Mouse (Mus musculus) E14TG2a.4 (cell line): ENCODE data around the gene Pde4d.

Experiments used
- H3K27me3 ChIP-seq: 2 replicates; pipeline ENCODE4 v1.6.1; 2014; ENCODE audit warnings: low read length, control low read depth; ENCODE audit not compliant: insufficient read depth
- H3K36me3 ChIP-seq: 2 replicates; pipeline ENCODE4 v1.6.1; 2014; ENCODE audit warnings: low read length, control low read depth; ENCODE audit not compliant: insufficient read depth
- H3K4me1 ChIP-seq: replicated peaks from 2 replicates; pipeline ENCODE4 v1.6.1; 2014; ENCODE audit warnings: low read depth, low read length, control low read depth
- H3K4me3 ChIP-seq: replicated peaks from 2 replicates; pipeline ENCODE4 v1.5.1; 2014; ENCODE audit warnings: mild to moderate bottlenecking, low read length
- H3K9me3 ChIP-seq: 2 replicates; pipeline ENCODE4 v1.6.1; 2014; ENCODE audit warnings: low read length, control low read depth
- CTCF ChIP-seq: conservative IDR thresholded peaks from 2 replicates; pipeline ENCODE4 v1.5.1; 2014; ENCODE audit warnings: low read length
- NANOG ChIP-seq: IDR thresholded peaks from 2 replicates; pipeline ENCODE4 v1.6.1; 2014; ENCODE audit warnings: borderline replicate concordance, low read length, mixed read lengths
- POU5F1 ChIP-seq: IDR thresholded peaks from 2 replicates; pipeline ENCODE4 v1.6.1; 2014; ENCODE audit warnings: low read length, borderline replicate concordance

Gene Pde4d

DNA sequence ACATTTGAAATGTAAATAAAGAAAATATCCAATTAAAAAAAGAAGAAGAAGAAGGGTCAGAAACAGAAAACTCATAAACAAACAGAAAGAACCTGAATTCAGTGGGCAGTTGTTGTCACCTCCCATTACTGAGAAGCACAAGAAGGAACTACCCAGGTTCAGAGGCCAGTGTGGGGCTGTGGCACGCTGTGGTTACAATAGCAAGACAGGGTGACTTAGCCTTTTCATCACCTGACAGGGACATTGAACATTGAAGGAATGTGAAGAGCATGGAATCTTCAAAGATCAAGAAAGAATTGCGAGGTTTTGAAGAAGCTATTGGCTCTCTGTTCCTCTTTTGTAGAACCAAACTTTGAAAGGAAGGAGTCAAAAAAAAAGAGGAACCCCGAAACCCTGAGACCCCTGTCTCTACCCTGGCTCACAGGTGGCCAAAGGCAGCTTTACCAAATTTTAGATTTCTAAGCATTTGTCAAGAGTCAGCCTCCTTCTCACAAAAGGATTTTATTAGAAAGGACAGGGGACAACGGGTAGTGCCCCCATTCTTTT lies 987.6 kb downstream of the Pde4d start:
- Histone ChIP-seq H3K4me3 (no peak overlapping the region), H3K36me3 (no peaks in the 10 kb centered on the region), H3K27me3 (no peaks in the 10 kb centered on the region), H3K4me1 (peaks cover 15% of the 10 kb centered on the region), H3K9me3 (no peaks in the 10 kb centered on the region)
- TF ChIP-seq NANOG: no peak
- no peak for TF ChIP-seq CTCF
- no peak for TF ChIP-seq POU5F1

DNA sequence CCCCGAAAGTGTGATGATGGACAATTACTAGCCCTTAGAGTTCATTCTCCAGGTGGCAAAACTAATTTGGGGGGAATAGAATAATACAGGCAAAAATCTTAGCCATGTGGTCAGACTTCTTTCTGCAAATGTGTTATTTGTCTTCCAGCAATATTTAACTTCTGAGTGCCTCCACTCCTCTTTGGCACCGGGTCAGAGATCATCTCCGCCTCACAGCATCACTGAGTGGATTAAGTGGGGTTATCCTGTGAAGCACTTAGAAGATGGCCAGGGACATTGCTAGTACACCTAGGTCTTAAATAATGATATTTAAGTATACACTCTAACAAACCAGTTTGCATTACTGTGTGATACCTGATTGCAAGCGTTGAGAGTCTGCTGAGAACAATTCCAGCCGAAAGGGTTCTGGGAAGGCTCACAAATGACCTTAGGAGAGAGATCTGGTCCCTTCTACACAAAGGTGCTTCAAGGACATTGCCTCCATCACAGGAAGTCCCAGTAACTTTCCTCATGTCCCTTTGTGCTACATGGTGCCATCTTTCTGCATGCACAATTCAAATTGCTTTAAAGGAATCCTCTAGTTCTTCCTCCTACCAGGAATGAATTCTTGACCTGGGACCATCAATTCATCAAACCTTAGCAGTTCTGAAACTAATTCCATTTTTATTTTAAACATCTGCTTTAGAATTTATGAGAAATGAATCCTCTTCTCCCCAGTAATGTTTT lies 989.9 kb downstream of the Pde4d start:
- Histone ChIP-seq H3K4me3 (no peak overlapping the region), H3K4me1 (peaks cover 15% of the 10 kb centered on the region), H3K9me3 (no peaks in the 10 kb centered on the region), H3K27me3 (no peaks in the 10 kb centered on the region), H3K36me3 (no peaks in the 10 kb centered on the region)
- TF ChIP-seq NANOG (no peak), POU5F1 (no peak), CTCF (no peak)

DNA sequence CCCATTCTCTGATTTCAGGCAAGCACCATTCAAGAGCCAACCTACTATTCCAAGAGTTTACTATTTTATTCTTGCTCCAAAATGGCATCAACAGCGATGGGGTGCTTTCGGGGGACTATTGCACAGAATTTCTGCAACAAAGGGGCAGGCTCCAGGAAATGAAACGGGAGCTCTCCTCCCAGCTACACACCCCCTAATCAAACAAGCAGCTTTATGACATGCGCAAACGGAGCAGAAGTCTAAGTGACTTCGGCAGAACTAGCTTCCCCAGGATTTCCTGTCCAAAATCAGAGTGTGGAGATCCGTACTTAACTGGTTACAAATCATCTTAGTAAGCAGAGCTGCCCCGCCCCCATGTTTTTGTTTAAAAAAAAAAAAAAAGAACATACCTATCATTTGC lies 990.6 kb downstream of the Pde4d start:
- peak overlapping the region; percentile 67 for H3K4me3 ChIP-seq
- peaks cover 15% of the 10 kb centered on the region for H3K4me1 ChIP-seq
- H3K36me3 ChIP-seq: no peaks in the 10 kb centered on the region
- no peaks in the 10 kb centered on the region for H3K9me3 ChIP-seq
- TF ChIP-seq POU5F1: no peak
- no peaks in the 10 kb centered on the region for H3K27me3 ChIP-seq

DNA sequence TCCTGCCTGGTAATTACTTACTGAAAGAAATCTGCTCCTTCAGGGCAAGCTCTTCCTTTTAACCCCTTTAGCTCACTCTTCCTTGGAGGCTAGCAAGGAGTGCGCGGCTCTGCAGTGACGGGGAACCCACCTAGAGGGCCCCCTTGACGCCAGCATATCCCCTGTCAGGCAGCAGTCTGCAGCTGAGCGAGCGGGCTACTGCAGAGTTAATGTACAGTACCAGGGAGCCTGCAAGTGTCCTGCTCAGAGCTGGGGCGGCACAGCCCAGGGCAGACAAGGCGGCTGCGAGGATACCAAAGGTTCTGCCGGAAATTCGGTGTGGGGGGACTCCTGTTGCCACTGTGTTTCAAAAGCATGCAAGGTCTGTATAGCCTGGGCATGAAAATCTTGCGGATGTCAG lies 991.1 kb downstream of the Pde4d start:
- H3K4me3 ChIP-seq: peak overlapping the region; percentile 67
- H3K27me3 ChIP-seq: no peaks in the 10 kb centered on the region
- no peaks in the 10 kb centered on the region for H3K36me3 ChIP-seq
- TF ChIP-seq NANOG (no peak), CTCF (no peak), POU5F1 (no peak)
- no peaks in the 10 kb centered on the region for H3K9me3 ChIP-seq
- peaks cover 15% of the 10 kb centered on the region for H3K4me1 ChIP-seq

DNA sequence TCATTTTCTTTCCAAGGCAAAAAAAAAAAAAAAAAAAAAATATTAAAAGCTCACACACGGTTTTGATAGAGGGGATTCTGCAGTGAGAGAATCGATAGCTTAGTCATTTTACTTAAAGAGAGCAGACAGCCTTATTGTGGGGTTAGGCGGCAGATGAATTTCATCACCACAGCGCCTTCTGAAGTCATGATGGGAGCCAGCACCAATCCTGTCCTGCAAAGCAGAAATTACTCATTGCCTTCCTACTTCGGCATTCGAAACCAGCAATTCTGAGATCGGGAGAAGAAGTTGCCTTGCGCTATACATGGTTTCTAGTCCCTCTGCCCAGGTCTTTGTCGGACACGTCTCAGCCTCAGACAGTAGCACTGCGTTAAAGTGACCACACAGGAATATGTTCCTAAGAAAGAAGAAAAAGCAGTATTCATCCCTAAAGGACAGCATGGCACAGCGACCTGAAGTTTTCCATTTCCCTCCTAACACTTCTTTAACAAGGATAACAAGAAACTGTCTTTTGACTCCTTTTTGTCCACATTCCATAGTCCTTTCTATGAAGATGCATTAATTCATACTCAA lies 991.7 kb downstream of the Pde4d start:
- no peak for TF ChIP-seq NANOG
- no peak for TF ChIP-seq CTCF
- no peak for TF ChIP-seq POU5F1
- no peaks in the 10 kb centered on the region for H3K9me3 ChIP-seq
- peaks cover 15% of the 10 kb centered on the region for H3K4me1 ChIP-seq
- H3K36me3 ChIP-seq: no peaks in the 10 kb centered on the region
- H3K27me3 ChIP-seq: no peaks in the 10 kb centered on the region
- peak overlapping the region; percentile 67; the same call in 1 of the 2 replicates for H3K4me3 ChIP-seq

DNA sequence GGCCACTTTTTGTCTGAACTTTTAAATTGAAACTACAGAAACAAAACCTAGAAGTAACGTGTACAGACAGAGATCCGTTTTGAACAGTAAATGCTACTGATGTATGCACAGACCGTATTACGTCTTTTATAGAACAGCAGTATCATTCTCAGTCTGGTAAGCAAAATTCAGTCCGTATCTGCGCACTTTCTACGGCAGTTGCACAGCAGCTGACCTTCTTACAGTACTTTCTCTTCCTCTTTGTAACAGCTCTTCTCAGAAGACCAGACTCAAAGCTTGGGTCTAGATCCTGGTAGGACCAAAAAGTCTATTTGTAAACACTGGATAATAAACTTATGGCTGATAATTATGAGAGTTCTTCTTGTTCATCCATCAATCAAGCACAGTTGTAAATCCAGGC lies 996.4 kb downstream of the Pde4d start:
- no peaks in the 10 kb centered on the region for H3K27me3 ChIP-seq
- peaks cover 2% of the 10 kb centered on the region for H3K9me3 ChIP-seq
- peaks cover 4% of the 10 kb centered on the region; the same call in 1 of the 2 replicates for H3K4me1 ChIP-seq
- no peaks in the 10 kb centered on the region for H3K36me3 ChIP-seq
- TF ChIP-seq NANOG: no peak
- no peak for TF ChIP-seq CTCF
- H3K4me3 ChIP-seq: no peak overlapping the region

DNA sequence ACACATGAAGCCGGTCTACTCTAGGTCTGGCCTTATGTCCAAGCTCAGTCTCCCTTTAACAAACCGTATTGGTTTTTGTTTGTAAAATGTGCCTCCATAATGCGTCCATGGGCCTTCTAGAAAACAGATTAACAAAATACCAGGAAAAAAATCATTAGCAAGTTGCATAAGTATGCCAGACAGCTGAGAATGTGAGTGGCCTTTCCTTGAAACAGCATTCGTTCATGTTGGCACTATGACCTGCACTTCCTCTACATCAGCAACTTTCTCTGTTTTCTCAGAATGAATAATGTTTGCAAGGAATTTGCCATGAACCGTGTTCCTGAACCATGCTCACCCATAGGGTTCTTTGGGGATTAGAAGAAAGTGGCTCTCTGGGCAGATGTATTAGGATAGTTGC lies 998.4 kb downstream of the Pde4d start:
- no peak overlapping the region for H3K4me3 ChIP-seq
- H3K4me1 ChIP-seq: no peaks in the 10 kb centered on the region
- no peaks in the 10 kb centered on the region for H3K36me3 ChIP-seq
- TF ChIP-seq CTCF (no peak), NANOG (no peak), POU5F1 (no peak)
- no peaks in the 10 kb centered on the region for H3K27me3 ChIP-seq
- H3K9me3 ChIP-seq: peaks cover 9% of the 10 kb centered on the region

DNA sequence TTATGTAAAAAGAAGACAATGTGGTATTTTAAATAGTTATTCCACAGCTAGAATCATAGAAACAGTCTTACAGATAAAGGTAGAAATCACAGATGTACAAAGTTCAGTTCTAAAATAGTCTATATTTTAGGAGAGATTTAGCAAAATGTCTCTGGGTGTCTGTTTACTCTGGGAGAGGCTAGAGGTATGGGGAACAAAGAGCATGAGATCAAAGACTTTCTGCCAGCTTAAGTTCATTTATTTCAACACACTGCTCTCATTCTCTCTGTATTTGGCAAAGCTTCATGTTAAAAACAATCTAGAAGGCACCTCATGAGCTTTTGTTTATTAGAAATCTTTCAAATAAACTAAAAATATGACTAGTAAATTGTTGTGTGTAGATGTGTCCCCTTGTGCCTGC lies 1024.6 kb downstream of the Pde4d start:
- Histone ChIP-seq H3K36me3 (no peaks in the 10 kb centered on the region), H3K27me3 (no peaks in the 10 kb centered on the region), H3K9me3 (no peaks in the 10 kb centered on the region), H3K4me3 (no peak overlapping the region), H3K4me1 (peaks cover 8% of the 10 kb centered on the region)
- TF ChIP-seq NANOG: no peak
- TF ChIP-seq POU5F1: no peak
- no peak for TF ChIP-seq CTCF
